Mouse (Mus musculus): ENCODE measurements around the gene Qpct.

DNA sequence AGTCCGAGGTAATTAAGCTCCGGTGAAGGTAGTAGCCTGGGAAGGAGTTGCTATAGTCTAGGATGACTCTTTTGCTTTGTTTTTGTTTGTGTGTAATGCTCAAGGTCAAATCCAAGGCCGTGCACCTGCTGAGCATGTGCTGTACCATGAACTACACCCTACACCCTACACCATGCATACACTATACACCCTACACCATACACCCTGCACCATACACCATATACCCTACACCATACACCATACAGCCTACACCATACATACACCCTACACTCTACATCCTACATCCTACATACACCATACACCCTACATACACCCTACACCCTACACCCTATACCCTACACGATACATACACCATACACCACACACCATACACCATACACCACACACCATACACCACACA, 18.9 kb upstream of the Qpct start:
- TF ChIP-seq SRF (IDR thresholded peaks at IDR 0.05; ENCODE audit: control insufficient read depth, insufficient read length, low read depth), result no peak
- TF ChIP-seq USF1 (IDR thresholded peaks at IDR 0.05; ENCODE audit: low read depth), result no peak
- TF ChIP-seq POLR2A (IDR thresholded peaks at IDR 0.05; ENCODE audit: insufficient read length, low read depth), result no peak
- no peak for TF ChIP-seq POLR2AphosphoS2 (IDR thresholded peaks at IDR 0.05; ENCODE audit: insufficient read length, low read depth)
